Mouse (Mus musculus) megakaryocyte, embryonic 14.5 days (primary cell): Measurements from ENCODE around the gene Camkv.

Experiments used
- FLI1 ChIP-seq: IDR thresholded peaks from 2 replicates; pipeline ENCODE4 v1.6.1; 2012; ENCODE audit warnings: low read length, inconsistent platforms, mixed read lengths
- GATA1 ChIP-seq: IDR thresholded peaks from 3 replicates; pipeline ENCODE4 v1.6.1; 2012; ENCODE audit warnings: mixed read lengths, low read length, inconsistent platforms, borderline replicate concordance

- no peak for TF ChIP-seq FLI1
- no peak for TF ChIP-seq GATA1
Measured at GRCm38 (mm10) chr9:107917895-107918608, 17.4 kb upstream of the Camkv start.
